Mouse (Mus musculus) right cerebral cortex, postnatal 10 days (tissue): Measurements from ENCODE around the gene Lrrc75b.

ENCODE experiments used
- DNase-seq, 2 experiments: peaks; one replicate each; pipeline ENCODE4 v3.0.0; 2021; ENCODE audit warnings: low spot score in 2 of 2

Gene Lrrc75b

DNA sequence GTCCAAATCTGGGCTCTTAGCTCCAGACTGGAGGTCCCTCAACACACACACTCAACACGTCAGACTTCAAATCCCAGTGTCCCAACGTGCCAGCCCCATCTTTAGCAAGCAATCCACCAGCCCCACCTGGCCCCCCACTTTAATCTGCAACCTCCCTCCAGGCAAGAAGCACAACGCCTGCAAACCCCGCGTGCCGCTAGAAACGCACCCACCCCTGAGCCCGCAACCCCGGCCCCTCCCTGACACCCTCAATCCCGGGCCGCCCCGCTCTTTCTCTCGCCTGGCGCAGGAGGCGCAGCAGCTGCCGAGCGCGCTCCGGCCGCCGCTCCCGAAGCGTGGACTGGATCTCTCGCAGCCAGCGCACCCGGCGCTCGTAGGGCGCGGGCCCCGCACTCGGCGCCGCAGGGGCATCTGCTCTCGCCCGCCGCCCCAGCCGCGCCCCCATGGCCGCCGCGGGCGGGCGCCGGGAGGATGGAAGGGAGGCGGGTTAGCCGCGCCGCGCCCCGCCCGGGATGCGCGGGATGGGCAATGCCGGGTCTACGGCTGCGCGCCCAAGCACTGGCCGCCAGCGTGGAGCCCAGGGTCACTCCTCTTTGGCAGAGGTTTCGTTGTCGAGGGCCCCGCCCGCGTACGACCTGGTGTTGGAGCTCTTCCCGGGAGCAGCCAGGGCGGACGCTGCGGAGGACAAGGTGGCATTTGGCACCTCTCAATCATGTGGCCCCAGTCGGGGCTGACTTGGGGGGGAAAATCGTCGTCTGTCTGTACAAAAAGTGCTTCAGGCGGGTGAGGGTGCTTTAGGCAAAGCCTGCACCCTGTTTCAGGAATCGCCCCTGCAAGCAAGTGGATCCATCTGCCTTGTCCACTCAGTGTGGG is at the start of gene Lrrc75b:
TSS of gene Lrrc75b (minus strand) at position 655 of the 873 bp plus-strand sequence.
- peak; percentile 62 to 63 for DNase-seq

DNA sequence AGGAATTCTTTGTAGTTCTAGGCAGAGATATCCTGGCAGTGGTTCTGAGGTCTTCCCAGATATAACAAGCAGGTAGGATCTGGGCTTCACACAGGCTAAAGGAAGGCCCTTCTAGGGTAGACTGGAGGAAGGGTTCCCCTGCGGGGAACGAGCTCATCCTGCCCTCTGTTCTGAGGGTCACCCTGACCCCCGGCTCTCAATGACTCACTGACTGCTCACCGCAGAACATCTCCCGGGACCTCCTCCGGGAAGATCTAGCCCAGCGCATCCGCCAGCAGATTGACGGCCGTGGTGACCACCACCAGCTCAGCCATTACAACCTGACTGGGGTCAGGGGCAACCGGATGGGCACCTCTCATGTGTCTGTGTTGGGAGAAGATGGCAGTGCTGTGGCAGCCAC is 48.8 kb upstream of the Lrrc75b start:
- DNase-seq, result no peak

DNA sequence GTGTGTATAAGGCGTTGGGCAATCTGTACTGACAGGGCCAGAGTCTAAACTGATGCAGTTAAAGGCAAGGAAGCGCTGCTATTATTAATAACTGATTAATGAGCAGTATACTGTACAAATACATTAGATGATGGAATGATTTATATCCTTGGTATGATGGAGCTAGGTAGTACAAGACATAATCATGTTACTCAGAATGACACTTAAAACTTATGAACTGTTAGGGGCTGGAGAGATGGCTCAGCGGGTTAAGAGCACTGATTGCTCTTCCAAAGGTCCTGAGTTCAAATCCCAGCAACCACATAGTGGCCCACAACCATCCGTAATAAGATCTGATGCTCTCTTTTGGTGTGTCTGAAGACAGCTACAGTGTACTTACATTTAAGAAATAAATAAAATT is 47.1 kb upstream of the Lrrc75b start:
- no peak for DNase-seq

DNA sequence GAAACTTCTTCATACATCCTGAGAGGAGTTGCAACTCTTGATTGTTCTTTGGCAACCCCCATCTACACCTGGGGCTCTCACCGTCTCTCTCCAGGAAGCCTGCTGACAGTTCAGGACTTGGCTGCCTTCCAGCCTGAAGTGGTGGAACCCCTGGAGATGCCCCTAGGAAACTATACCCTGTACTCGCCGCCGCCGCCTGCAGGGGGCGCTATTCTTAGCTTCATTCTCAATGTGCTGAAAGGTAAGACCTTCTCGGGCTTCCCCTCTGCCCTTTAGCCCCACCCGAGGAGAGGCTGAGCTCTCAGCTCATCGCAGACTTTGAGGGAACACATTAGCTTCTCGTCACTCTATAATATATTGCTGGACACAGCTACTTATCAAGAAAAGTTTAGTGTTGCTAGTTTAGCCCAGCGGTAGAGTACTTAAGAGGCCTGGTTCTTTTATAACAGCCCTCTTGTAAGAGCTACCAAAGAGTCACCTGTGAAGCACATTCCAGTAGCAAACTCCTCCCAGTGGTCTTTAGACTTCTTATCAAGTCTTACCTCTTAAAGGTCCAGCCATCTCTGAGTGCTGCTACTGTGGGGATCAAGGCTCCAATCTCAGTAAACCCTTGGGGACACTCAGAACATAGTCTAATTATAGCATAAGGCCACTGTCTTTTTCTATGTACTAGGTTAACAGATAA is 45.2 kb upstream of the Lrrc75b start:
- no peak for DNase-seq

DNA sequence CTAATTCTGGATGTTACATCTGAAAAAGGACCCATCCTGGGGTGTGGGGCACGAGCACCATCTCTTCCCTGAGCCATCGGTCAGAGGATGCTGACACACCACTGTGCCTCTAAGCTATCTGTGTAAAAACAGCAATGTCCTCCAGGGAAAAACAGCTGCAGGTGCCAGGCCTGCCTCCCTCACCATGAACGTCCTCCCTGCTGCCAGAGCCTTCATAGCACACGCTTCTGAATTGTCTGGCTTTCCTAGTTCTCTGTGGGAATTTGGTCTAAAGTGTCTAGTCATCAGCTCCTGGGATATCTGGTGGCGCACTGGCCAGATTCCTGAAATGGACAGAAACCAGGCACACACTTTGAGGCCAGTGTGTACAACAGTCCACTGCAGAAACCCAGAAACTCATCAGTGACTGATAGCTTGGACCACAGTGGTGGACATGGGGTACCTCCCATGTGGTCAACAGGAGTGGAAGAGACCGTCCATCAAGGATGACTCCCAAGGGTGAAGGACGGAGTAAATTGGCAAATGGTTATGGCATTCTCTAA is 40.1 kb upstream of the Lrrc75b start:
- no peak for DNase-seq

DNA sequence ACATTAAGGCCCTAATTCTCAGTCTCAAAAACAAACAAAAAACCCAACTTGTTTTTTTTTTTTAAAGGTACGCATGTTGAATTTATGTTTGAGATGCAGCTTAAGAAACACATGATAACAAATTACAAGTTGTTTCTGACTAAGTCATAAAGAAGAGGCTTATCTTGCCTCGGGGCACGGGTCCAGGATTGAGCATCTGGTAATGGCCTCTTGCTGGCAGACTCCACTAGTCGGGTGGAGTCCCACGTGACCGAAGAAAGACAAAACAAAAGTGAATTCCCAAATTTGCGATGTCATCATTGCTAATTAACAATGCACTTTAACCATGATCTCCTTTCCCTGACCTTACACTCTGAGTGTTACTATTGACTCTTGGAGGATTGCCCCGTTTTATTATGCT is 35.9 kb upstream of the Lrrc75b start:
- DNase-seq, result no peak

DNA sequence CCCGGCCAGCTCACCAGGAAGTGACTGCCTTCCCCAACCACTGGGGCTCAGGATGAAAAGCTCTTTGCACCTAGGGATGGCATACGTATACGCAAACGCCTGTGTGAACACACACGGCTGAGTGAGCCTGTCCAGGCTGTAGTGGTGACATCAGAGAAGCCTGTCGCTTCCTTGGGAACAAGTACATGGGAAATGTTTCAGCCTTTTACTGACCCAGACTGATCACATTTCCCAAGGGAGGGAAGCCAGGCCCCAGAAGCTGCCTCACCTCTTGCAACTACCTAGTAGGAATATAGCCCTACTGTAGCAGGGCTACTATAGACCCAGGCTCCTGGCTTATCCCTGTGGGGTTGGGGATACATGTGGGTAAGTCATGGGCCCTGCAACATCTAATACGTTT is 32.5 kb upstream of the Lrrc75b start:
- DNase-seq, result no peak

DNA sequence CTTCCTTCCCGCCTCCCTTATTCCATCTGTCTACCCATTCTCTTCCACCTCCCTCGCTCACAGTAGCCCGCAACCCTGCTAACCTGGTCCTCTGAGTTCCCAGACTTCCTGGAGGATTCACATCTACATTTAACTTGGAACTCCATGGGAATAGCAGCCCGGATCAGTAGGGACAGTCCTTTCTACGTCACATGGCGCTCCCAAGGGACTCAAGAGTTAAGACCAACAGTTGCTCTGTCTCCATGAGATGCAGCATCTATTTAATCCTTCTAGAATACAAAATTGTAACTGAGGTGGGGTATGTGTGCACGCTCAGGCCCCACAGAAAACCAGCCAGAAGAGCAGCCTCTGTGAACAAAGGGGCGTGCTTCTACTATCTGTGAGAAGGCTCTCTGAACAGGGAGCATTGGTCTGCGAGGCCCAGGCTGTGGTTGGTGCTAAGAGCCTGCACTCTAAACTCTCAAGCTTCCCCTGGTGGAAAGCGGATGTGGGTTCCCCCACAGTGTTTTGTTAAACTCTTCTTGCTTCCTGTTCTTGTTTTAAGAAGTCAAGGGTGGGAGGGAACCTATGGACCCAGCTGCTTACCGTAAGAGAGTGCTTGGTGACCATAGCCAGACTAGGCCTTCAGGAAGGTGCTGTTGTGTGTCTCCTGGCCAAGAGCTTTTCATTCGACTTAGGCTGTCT is 31.2 kb upstream of the Lrrc75b start:
- DNase-seq, result peak; percentile 43 to 48

DNA sequence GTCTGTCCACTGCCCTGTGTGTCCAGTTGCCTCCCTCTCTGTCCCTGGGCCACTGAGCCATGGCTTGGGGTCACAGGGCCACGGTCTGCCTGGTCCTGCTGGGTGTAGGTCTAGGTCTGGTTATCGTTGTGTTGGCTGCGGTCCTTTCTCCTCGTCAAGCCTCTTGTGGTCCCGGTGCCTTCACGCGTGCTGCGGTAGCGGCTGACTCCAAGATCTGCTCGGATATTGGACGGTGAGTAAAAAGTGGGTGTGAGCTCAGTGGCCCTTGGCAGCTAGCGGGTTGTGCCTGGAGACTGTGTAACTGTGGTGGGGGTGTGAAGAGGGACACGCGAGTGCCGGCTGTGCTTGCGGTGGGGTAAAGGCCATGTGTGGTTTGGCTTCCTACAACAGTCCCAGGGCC is 29.5 kb upstream of the Lrrc75b start:
- no peak for DNase-seq

DNA sequence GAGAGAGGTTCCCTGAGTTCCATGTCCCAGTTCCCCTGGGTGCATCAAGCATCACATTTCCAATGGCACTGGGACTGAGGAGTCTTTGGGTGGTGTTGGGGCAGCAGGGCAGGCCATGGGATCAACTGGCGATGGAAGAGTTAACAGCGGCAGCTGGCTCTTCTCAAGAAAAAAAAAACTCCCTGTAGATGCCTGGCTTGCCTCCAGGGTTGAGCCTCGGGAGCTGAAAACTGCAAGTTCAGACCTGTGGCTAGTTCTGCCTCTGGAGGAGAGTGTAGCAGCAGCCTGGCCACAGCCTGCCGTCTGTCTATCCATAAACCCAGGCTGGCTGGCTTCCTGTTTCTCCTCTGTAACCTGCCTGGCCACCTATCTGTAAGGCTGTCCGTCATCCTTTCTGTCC is 29.0 kb upstream of the Lrrc75b start, which contains the start of gene Ggt5:
TSS of gene Ggt5 (plus strand) at position 212 of the 400 bp plus-strand sequence.
- DNase-seq, result peak; percentile 53 to 70

DNA sequence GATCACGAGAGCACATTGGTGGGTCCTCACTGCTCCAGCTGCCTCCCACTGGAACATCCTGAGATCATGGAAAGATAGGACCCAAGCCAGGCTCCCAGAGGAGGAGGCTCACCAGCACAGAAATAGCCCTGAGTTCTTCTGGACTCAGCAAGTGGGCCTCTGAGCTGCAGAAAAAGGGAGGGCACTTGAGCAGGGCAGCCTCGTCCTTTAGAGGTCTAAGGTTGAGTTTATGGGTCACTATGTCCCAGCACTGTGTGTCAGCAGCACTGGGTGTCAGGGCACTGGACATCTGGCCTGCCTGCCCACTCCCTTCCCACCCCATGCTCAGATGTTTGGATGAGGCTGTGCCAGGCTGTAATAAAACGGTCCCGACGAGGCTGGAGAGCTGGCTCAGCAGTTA is 28.2 kb upstream of the Lrrc75b start:
- no peak for DNase-seq

DNA sequence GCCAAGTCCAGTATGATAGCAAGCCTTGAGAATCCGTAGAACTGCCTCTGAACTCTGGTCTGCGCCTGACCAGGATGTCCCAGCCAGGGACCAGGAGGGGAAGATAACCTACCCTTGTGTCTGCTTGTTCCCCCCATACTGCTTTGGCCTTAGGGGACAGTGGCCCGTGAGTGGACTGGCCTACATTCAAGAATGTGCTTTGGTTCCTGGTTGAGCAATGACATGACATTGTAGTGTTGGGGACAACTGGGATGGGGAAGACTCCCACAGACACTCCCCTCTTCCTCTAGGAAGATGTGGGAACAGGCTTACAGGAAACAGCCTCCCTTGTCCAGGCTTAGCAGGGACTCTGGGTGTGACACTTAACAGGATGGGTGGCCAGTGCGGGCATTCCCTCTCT is 27.7 kb upstream of the Lrrc75b start:
- DNase-seq, result no peak

DNA sequence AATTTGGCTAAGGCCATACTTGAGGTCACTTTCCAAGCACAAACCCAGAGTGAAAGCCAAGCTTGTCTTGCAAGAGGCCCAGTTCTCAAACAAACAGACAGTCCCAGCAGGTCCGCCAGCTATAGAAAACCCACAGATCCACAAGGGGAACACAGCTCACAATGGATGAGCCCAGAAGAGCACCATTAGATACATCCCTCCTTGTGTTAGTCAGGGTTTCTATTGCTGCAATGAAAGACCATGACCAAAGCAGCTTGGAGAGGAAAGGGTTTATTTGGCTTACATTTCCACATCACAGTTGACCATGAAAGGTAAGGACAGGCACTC is 26.4 kb upstream of the Lrrc75b start:
- no peak for DNase-seq

DNA sequence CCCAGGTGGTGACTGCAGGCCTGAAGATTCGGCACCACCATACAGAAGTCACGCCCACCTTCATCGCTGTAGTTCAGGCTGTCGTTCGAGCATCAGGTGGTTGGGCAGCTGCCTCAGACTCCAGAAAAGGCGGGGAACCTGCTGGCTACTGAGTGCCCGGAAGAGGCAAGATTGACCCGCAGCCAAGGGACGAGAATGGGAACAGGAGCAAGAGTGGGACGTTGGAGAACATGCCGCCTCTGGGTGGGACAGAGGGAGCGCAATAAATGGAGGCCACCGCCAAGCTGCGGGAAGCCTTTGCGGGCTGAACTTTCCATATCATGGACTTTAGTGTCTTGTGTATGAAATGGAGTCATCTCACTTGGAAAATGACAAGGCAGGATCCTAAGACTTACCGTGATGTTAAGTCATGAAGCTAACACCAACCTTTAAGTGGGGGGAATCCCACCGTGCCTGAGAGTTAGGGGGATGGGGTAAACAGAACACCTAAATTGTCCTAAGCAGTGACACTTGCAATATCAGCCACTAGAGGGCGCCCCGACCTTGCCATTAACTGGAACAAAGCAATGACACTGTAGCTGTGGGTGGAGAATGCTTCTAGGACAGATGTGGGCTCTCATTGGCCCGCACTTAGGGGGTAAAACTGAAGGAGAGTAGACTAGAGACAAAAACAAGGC is 25.9 kb upstream of the Lrrc75b start:
- DNase-seq, result peak; percentile 88 to 91

DNA sequence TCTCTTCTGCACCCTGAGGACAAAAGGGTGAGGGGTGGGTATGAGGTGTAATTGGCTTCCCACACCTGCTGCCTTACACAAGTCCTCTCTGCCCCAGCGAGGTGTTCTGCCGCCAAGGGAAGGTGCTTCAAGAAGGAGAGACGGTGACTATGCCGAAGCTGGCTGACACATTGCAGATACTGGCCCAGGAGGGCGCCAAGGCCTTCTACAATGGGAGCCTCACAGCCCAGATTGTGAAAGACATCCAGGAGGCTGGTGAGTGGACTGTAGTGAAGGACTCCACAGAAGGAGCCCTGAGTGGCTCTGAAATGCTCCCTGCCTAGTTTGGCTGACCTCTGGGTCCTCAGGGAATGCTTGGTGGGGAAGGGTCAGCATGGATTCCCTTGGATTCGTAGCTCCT is 19.0 kb upstream of the Lrrc75b start:
- no peak for DNase-seq

DNA sequence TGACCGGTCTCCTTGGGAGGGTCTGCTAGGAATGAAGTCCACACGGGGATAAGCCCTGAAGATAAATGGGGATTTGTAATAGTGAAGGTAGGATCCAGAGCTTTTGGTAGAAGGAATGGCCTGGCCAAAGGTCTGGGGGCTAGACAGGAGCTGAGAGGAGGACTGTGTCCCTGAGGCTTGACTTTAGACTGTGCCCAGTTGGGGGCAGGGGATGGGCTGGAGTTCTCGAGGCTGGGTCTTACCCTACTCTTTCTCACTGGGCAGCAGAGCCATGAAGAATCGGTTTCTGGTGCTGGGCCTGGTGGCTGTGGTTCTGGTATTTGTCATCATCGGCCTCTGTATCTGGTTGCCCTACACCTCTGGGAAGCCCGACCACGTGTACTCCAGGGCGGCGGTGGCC is 13.8 kb upstream of the Lrrc75b start:
- DNase-seq, result no peak

DNA sequence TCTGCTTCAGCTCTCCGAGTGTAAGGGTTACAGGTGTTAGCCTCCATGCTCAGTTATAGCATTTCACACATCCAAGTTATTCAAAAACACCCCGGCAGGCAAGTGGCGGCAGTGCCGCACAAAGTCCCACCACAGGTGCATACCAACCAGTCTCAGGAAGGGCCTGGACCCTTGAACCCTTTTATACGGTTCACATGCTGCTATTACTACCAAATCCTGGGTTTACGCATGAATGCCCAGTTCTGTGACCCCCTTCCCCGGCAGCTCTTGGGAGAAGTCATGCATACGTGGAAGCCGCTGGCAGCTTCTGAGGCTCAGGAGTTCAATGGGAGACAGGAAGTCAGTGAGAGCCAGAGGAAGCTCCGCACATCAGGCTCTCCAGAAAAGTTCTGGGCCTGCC is 13.1 kb upstream of the Lrrc75b start:
- DNase-seq, result no peak

DNA sequence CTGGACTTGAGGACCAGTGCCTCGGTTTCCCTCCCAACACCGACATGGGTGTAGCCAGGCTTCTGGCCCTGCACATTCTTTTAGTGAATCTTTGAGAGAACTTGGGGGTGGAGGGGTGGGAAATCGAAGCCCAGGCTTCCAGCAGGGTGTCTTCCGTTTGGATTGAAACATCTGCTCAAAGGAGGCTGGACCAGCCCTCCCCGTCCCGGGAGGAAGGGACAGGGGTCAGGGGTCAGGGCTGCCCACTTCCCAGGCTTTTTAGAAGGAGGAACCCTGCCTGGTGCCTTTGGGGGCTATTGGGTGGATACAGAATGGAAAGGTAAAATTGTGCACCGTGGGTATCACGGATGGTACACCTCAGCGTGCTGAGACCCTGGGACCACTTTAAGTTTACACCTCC is 11.8 kb upstream of the Lrrc75b start:
- DNase-seq, result no peak

DNA sequence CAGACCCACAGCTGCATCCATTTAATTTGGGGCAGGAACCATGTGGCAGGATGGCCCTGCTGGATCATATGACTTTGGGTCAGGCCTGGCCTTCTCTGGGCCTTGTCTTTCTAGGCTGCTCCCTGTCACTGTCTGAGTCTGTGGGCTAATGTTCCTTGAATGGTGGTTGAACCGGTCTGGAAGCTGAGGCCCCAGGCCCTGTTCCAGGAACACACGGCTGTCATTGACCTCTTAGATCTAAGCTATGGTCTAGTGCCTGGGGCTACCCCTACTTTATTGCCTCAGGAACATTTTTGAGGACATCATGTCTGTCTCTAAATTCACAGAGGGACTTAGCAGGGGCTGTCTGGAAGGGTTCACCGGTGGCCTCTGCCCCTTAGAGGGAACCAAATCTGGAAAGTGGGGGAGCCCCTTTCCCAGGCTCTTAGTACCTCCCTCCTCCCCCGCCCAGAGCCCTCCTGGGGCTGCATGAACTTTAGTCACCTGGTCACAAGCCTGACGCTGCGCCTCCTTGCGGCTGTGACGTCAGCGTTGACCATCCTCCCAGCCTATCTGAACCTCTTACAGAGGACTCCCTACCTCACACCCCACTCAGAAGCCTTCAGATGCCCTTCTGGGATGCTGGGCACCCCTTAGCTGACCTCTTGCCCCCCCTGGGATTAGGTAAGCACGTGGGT is 11.0 kb upstream of the Lrrc75b start:
- no peak for DNase-seq

DNA sequence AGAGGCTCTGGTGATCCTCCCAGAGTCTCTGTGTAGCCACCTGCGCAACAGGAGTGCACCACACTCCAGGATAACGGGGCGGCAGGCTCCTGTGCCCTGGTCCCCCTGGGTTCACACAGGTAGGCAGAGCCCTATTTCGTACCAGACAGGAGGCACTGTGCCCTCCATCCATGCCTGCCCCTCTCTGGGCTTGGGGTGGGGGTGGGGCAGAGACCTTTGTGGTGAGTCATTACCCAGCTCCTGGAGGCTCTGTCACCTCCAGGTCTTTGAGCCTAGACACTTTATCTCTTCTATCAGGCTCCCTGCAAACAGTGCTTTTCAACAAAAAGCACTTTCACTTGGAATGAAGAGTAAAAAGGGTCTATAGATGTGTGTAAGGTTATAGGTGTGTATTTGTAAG is 8.7 kb upstream of the Lrrc75b start:
- DNase-seq, result no peak

DNA sequence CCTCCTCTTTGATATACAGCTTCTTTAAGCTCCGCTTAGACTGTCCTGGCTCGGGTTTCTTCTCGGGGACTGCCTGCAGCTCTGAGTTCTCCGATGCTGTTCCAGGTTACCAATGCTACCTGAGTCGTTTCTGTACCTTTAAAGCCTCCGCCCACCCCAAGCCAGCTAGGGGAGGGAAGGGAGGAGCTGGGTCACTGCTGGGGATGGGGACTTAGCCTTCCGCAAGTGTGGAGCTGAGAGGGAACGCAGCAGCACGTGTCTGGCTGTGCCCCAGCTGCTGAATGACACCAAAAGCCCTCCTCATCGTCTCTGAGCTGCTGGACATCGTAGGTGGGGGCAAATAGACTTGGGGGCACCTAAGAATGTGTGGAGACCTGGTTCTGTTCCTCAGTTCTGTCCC is 8.3 kb upstream of the Lrrc75b start:
- DNase-seq, result peak in 1 of 2 experiments; percentile 15
